Mouse (Mus musculus): ENCODE results near the gene Fbxo3.

DNA sequence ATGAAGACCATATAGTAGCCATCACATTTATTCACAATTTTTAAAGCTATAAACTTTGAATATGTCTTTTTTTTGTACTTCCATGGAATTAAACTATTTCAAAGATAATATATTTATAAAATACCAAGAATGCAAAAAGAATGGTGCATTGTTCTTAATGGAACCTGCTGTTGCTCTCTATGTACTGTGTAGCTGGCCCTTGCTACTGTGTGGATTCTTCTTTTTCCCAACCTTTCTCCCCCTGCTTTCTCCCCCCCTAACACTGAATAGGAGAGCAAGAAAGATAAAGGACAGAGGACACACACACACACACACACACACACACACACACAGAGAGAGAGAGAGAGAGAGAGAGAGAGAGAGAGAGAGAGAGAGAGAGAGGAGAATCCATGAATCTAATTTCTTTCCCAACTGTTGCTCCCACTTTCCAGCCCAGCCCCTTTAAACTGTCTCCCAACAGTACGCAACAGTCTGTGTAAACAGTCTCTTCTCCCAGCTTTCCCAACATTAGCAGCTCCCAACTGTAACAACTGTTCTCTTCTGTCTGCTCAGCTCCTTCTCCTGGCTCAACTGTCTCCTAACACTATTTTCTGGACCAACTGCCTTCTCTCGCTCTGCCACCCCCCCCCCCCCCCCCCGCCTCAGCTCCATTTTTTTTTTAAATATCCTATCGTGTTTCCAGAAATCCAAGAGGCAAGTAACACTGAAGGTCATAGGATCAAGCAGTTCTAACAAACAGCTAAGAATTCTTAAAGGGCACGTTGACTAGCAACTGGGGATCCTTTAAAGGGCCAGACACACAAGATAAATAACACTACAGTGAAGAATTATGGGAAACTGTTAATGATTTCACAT, 16.3 kb downstream of the Fbxo3 start:
- no peak for TF ChIP-seq CTCF (IDR thresholded peaks at IDR 0.05)
- TF ChIP-seq POLR2A (IDR thresholded peaks at IDR 0.05; ENCODE audit: insufficient read depth, low read depth, low read length): no peak

Measured in heart, adult 2 months (tissue).